Mouse (Mus musculus): ENCODE results near the gene Tnik. TPM values are rescaled to one million over a fixed set of nuclear protein-coding genes. Genes with fewer than 3 reads are reported as not detected.

The Tnik gene
- polyA plus RNA-seq, 1 experiment from 2014 or later: 111 TPM

GRCm38 (mm10) chr3:28721218-28721617 is 458.2 kb downstream of the Tnik start:
- 42% methylated on average over 5 of the region's 5 CpGs for WGBS
- Histone ChIP-seq H3K9ac (replicated peaks; ENCODE audit: low read depth, low read length) (no peak overlapping the region), H3K36me3 (ENCODE audit: control insufficient read depth, insufficient read depth) (no peaks in the 10 kb centered on the region), H3K9me3 (ENCODE audit: control insufficient read depth, low read length) (no peaks in the 10 kb centered on the region), H3K27ac (ENCODE audit: low read length) (no peak overlapping the region), H3K27me3 (replicated peaks; ENCODE audit: control insufficient read depth, insufficient read depth, low read length) (no peaks in the 10 kb centered on the region), H3K4me2 (ENCODE audit: low read length) (no peak overlapping the region), H3K4me3 (replicated peaks; ENCODE audit: low read length) (no peak overlapping the region), H3K4me1 (replicated peaks; ENCODE audit: control insufficient read depth, insufficient read depth, low read length) (no peaks in the 10 kb centered on the region)
- ATAC-seq: no peak

- ATAC-seq: no peak
These were observed 458.8 kb downstream of the Tnik start for GRCm38 (mm10) chr3:28721838-28722237.

GRCm38 (mm10) chr3:28722531-28722930 is 459.5 kb downstream of the Tnik start:
- Histone ChIP-seq H3K9me3 (ENCODE audit: control insufficient read depth, low read length) (no peaks in the 10 kb centered on the region), H3K27me3 (replicated peaks; ENCODE audit: control insufficient read depth, insufficient read depth, low read length) (no peaks in the 10 kb centered on the region), H3K4me3 (replicated peaks; ENCODE audit: low read length) (no peak overlapping the region), H3K36me3 (ENCODE audit: control insufficient read depth, insufficient read depth) (no peaks in the 10 kb centered on the region), H3K27ac (ENCODE audit: low read length) (no peak overlapping the region), H3K4me2 (ENCODE audit: low read length) (no peak overlapping the region), H3K9ac (replicated peaks; ENCODE audit: low read depth, low read length) (no peak overlapping the region), H3K4me1 (replicated peaks; ENCODE audit: control insufficient read depth, insufficient read depth, low read length) (no peaks in the 10 kb centered on the region)
- no peak for ATAC-seq

More at GRCm38 (mm10) chr3:28721838-28722237, 458.8 kb downstream of the Tnik start:
- Histone ChIP-seq H3K27ac (ENCODE audit: low read length) (no peak overlapping the region), H3K36me3 (ENCODE audit: control insufficient read depth, insufficient read depth) (no peaks in the 10 kb centered on the region), H3K9ac (replicated peaks; ENCODE audit: low read depth, low read length) (no peak overlapping the region), H3K4me2 (ENCODE audit: low read length) (no peak overlapping the region), H3K27me3 (replicated peaks; ENCODE audit: control insufficient read depth, insufficient read depth, low read length) (no peaks in the 10 kb centered on the region), H3K4me3 (replicated peaks; ENCODE audit: low read length) (no peak overlapping the region), H3K9me3 (ENCODE audit: control insufficient read depth, low read length) (no peaks in the 10 kb centered on the region), H3K4me1 (replicated peaks; ENCODE audit: control insufficient read depth, insufficient read depth, low read length) (no peaks in the 10 kb centered on the region)
- 84% methylated on average over 7 of the region's 7 CpGs for WGBS

DNA sequence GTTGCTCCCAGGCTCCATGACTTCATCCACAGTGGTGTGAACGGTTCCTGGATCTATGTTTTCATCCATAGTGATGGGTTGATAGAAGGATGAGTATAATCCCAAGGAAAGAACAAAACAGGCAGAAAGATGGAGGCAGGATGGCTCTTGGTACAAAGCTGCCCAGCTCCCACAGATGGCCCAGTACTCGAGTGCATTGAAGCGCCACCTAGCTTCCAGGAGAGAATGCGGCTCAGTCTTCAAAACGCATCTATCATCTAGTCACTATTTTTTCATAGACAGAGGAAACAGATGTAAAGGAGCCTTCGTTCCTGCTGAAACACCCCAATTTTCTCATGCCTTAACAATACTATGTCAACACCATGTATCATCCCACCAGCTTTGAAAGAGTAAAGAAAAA is 460.5 kb downstream of the Tnik start:
- WGBS: 66% methylated on average over 6 of the region's 6 CpGs
- Histone ChIP-seq H3K9ac (replicated peaks; ENCODE audit: low read depth, low read length) (no peak overlapping the region), H3K4me3 (replicated peaks; ENCODE audit: low read length) (no peak overlapping the region), H3K4me1 (replicated peaks; ENCODE audit: control insufficient read depth, insufficient read depth, low read length) (no peaks in the 10 kb centered on the region), H3K27ac (ENCODE audit: low read length) (no peak overlapping the region), H3K27me3 (replicated peaks; ENCODE audit: control insufficient read depth, insufficient read depth, low read length) (no peaks in the 10 kb centered on the region), H3K4me2 (ENCODE audit: low read length) (no peak overlapping the region), H3K36me3 (ENCODE audit: control insufficient read depth, insufficient read depth) (no peaks in the 10 kb centered on the region), H3K9me3 (ENCODE audit: control insufficient read depth, low read length) (no peaks in the 10 kb centered on the region)
- no peak for ATAC-seq

DNA sequence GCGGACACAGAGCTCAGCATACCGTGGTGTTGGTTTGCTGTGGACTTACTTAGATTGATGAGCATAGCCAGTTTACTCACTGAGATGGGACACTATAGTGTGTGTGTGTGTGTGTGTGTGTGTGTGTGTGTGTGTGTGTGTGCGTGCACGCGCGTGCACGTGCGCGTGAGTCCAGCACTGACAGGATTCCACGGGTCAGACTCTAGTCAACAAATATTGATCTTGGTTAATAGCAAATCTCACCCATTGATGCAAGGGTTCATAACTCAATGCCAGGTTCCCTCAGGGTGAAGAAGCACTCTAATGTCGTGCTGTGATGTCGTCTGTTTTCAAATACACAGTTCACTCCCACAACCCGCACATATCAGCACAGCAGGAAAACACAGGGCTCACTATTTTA is 462.2 kb downstream of the Tnik start:
- 95% methylated on average over 13 of the region's 13 CpGs for WGBS

More for the DNA sequence above, 462.2 kb downstream of the Tnik start:
- Histone ChIP-seq H3K27me3 (replicated peaks; ENCODE audit: control insufficient read depth, insufficient read depth, low read length) (no peaks in the 10 kb centered on the region), H3K36me3 (ENCODE audit: control insufficient read depth, insufficient read depth) (no peaks in the 10 kb centered on the region), H3K4me1 (replicated peaks; ENCODE audit: control insufficient read depth, insufficient read depth, low read length) (no peaks in the 10 kb centered on the region), H3K4me3 (replicated peaks; ENCODE audit: low read length) (no peak overlapping the region), H3K9ac (replicated peaks; ENCODE audit: low read depth, low read length) (no peak overlapping the region), H3K9me3 (ENCODE audit: control insufficient read depth, low read length) (no peaks in the 10 kb centered on the region), H3K27ac (ENCODE audit: low read length) (no peak overlapping the region), H3K4me2 (ENCODE audit: low read length) (no peak overlapping the region)
- ATAC-seq: no peak

Small RNA genes lying within 50 kb of the gene (microRNA-seq; reads per million reads assigned to microRNA genes)
- gene Mir466q: not detected

All from forebrain, embryonic 16.5 days (tissue).